8 mouse cellular contexts compared by ENCODE assay signal in the genomic region with DNA sequence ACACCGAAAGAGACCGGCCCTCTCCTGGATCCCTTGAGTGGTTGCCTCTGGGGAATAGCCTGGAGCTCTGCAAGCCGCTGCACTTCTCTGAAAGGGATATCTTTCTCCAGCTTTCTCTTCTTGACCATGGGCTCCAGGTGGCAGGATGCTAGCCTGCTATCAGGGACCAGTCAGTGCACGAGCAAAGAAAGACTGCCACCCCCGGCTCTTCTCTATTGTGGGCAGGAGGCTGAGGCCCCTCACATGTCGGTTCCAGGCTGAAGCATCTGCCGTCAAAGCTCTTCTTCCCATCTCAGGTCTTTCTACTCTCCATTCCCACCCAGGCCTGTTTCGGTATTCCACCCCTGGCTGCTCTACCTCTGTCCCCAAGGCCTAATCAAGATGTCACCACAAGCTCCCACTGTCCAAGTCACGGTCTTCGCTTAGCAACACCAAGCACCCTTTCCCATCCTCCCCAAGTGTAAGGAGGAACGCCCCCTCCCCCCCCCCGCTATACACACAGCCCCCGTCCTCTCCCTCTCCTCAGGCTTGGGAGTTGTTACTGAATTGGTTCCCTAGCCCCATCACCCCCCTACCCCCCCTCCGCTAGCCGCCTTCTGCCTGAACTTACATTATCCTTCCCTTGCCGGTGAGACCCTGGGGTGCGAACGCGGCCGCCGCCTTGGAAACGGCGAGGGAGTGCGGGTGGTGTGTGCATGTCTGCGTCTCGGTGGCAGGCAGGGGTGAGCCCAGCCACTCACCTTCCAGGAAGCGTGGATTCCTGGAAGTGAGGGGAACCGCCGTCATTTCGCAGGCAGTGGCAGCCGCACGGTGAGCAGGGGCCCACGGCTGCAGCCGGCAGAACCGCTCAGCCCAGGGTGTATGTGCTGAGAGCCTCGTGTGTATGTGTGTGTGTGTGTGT. TPM values are rescaled to one million over a fixed set of nuclear protein-coding genes. Genes with fewer than 3 reads are reported as not detected.
DNase-seq lines count a peak whose midpoint lies in the region; ATAC-seq lines count a peak whose summit lies in the region.

Ikzf4 (minus strand) TSS at position 881 of the 901 bp plus-strand sequence.

- H3K9me3 ChIP-seq in embryonic facial prominence, embryonic 13.5 days, result no peaks in the 10 kb centered on the region
- H3K9me3 ChIP-seq in lung, embryonic 16.5 days (ENCODE audit: control insufficient read depth, low read length), result no peaks in the 10 kb centered on the region

- H3K4me3 ChIP-seq in embryonic facial prominence, embryonic 13.5 days, result peak within 1 kb of the TSS; percentile 57
- H3K4me3 ChIP-seq in lung, embryonic 16.5 days (ENCODE audit: low read length), result peak within 1 kb of the TSS; percentile 58

- WGBS in embryonic facial prominence, embryonic 13.5 days, result 2% methylated on average over 36 of the region's 36 CpGs
- WGBS in lung, embryonic 16.5 days, result 5% methylated on average over 34 of the region's 36 CpGs

- H3K27ac ChIP-seq in embryonic facial prominence, embryonic 13.5 days, result peak within 1 kb of the TSS; percentile 80
- H3K27ac ChIP-seq in lung, embryonic 16.5 days (ENCODE audit: low read length), result no peak within 1 kb of the TSS

- peaks cover 18% of the 10 kb centered on the region for H3K36me3 ChIP-seq in embryonic facial prominence, embryonic 13.5 days
- no peaks in the 10 kb centered on the region for H3K36me3 ChIP-seq in lung, embryonic 16.5 days (ENCODE audit: control insufficient read depth, insufficient read depth, low read length)

- H3K27me3 ChIP-seq in embryonic facial prominence, embryonic 13.5 days, result no peaks in the 10 kb centered on the region
- H3K27me3 ChIP-seq in lung, embryonic 16.5 days (ENCODE audit: control insufficient read depth, insufficient read depth, low read depth, low read length), result no peaks in the 10 kb centered on the region

- H3K9ac ChIP-seq in embryonic facial prominence, embryonic 13.5 days, result peak within 1 kb of the TSS; percentile 79
- peak within 1 kb of the TSS; percentile 68 for H3K9ac ChIP-seq in lung, embryonic 16.5 days (ENCODE audit: low read length)

- peak; percentile 68 for ATAC-seq in embryonic facial prominence, embryonic 13.5 days (ENCODE audit: insufficient number of reproducible peaks, insufficient read depth, low FRiP score, low TSS enrichment, low read depth)
- ATAC-seq in lung, embryonic 16.5 days (ENCODE audit: low read depth), result peak; percentile 78
- ATAC-seq in erythroid progenitor cell, adult 5-6 weeks (replicated peaks; ENCODE audit: low FRiP score, poor library complexity, severe bottlenecking), result no peak

- peaks cover 25% of the 10 kb centered on the region for H3K4me1 ChIP-seq in embryonic facial prominence, embryonic 13.5 days
- peaks cover 10% of the 10 kb centered on the region for H3K4me1 ChIP-seq in lung, embryonic 16.5 days (replicated peaks; ENCODE audit: control insufficient read depth, insufficient read depth, low read length)

- intact Hi-C loops in heart, postnatal 14 days (cut with DNase I), result no loop called here

- peak; percentile 34 to 39 for DNase-seq in CD8-positive naive resting alpha-beta T cell, adult 2 months (ENCODE audit: low read depth in 2 of 2, low spot score in 2 of 2)
- DNase-seq in adrenal gland, adult 2 months, result peak; percentile 63
- peak; percentile 33 to 46 for DNase-seq in heart, postnatal 14 days
- peak in 1 of 2 experiments; percentile 38 for DNase-seq in layer of hippocampus, adult 8-10 months (ENCODE audit: low spot score in 2 of 2)
- DNase-seq in right cerebral cortex, adult 2 months (ENCODE audit: low spot score in 2 of 2), result peak; percentile 48 to 57

- H3K4me2 ChIP-seq in embryonic facial prominence, embryonic 13.5 days, result peak within 1 kb of the TSS; percentile 75
- H3K4me2 ChIP-seq in lung, embryonic 16.5 days (ENCODE audit: low read depth, low read length), result peak within 1 kb of the TSS; percentile 93

RNA-seq across cellular contexts. Expression of gene Ikzf4, which starts in this region (rescaled TPM):
- total RNA-seq in adrenal gland, adult 2 months (2021), result 1 to 10 TPM; 1.9 to 2.6 TPM
- 3.1 and 3.5 TPM in 2 replicates for polyA plus RNA-seq in adrenal gland, adult 2 months (2012; rRNA removed)
- 5.3 and 5.5 TPM in 2 replicates for polyA plus RNA-seq in embryonic facial prominence, embryonic 13.5 days (2015; fragmentation: Nextera tagmentation; extraction: Ambion mirVana)
- total RNA-seq in heart, postnatal 14 days (2021), result 1 to 10 TPM; 1.3 to 1.5 TPM
- 10 to 100 TPM; 15.5 to 19.8 (median 16.2) TPM for total RNA-seq in layer of hippocampus, adult 8-10 months (2022)
- 1.4 and 1.6 TPM in 2 replicates for polyA plus RNA-seq in lung, embryonic 16.5 days (2015; fragmentation: Nextera tagmentation; extraction: Ambion mirVana)
- not detected in 2 replicates for total RNA-seq in erythroid progenitor cell, adult 5-6 weeks (2015; ENCODE audit: low replicate concordance)
- not detected in 2 replicates for total RNA-seq in erythroid progenitor cell, adult 5-6 weeks (2017; ENCODE audit: low replicate concordance)

Comparison
In these comparisons a context has a peak if more than half of its experiments do, and no peak if none do; other contexts are left out.
1. RNA of gene Ikzf4 (total RNA-seq): 15.5 to 19.8 TPM in layer of hippocampus, adult 8-10 months; 1.9 to 2.6 TPM in adrenal gland, adult 2 months, 1.3 to 1.5 TPM in heart, postnatal 14 days and not detected in erythroid progenitor cell, adult 5-6 weeks; every median in the first group is over 4 times any median in the second.